Mouse (Mus musculus): ENCODE measurements around the gene Slpi.

GRCm38 (mm10) chr2:164381726-164382125 is 7.2 kb downstream of the Slpi start:
- TF ChIP-seq CTCF (IDR thresholded peaks at IDR 0.05; ENCODE audit: low read depth, low read length) = peak; percentile 11; the same call in 1 of the 2 replicates
- no peak for TF ChIP-seq POLR2A (IDR thresholded peaks at IDR 0.05; ENCODE audit: extremely low read depth, insufficient read depth, low read length)

Measured in liver, adult 2 months (tissue).